Mouse (Mus musculus) heart, postnatal 4 days (tissue): ENCODE measurements at regions not wholly inside any gene's neighbourhood (a gene's known extent, or its start where the extent isn't known, plus 50 kb on each side); places are given as distances from the start of the nearest gene placed in this dataset.

Source experiments
- DNase-seq: peaks from one replicate; pipeline ENCODE4 v3.0.0; 2021

DNA sequence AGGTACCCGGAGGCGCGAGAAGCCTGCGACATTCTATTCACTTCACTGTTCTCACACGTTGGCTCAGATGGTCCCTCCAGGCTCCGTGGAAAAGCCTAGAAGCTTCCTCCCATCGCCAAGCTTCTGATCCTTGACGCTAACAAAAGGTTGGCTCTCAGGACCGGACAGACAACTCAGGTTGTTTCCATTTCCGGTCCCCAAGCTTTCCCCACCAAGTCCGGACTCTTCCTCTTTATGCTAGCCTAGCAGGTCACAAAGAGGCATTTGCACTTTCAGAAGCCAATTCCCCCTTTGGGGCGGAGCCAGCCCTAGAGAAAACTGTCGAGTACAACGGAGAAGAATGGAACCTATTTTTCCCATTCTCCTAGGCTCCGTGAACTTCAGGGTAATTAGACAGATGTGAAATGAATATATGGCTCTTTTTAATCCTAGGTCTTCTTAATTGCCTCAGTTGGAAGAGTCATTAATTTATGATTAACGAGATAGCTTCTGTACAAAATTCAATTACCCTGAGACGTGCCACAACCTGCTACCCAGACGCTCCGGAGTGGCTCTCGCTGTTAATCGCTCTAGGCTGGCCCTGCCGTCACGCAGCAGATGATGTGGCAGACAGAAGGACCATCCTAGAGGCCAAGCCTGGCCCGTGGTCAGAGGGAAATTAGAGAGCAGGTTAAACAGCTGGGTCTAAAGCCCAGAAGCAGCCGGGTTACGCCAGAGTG, 207.6 kb downstream of the Xxylt1 start:
- peak; percentile 46 for DNase-seq

DNA sequence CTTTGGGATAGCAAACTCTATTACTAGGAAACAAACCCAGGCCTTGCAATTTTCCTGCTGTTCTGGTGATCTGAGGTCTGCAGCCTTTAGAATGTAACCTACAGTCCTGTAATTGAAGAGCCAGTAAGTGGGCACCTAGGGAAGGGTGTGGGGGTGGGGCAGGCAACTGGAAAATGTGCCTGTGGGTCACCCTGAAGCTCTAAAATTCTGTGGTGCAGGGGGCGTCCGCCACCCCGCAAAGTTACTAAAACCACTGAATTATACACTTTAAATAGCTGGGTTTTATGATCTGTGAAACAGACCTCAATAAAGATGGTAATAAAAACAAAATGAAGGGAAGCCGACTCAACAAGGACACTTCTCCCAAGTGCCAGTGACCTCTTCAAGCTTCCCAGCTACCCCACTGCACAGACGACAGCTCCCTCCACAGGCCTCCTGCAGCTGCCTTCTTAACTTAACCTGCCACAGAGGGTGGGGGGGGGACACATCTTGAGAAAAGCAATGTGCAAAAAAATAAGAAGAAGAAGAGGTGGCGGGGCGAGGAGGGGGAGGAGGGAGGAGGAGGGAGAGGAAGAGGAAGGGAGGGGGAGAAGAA, 205.9 kb downstream of the Xxylt1 start:
- no peak for DNase-seq

DNA sequence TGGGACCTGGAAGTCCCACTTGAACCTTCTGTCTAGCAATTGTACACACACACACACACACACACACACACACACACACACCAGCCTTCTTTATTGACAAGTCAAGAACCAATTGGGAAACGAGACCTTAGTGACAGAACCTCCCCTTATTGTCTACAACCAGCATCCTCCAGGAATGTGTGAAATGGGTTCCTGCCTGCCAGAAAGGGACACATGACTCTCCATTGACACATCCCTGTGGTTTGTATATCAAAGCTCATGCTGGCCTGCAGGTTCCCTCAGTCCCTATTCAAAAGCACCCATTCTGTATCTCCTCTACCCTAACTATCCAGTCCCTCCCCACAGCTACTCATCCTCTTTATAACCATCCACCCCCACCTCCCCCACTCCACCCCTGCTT, 202.4 kb downstream of the Xxylt1 start:
- DNase-seq, result no peak

DNA sequence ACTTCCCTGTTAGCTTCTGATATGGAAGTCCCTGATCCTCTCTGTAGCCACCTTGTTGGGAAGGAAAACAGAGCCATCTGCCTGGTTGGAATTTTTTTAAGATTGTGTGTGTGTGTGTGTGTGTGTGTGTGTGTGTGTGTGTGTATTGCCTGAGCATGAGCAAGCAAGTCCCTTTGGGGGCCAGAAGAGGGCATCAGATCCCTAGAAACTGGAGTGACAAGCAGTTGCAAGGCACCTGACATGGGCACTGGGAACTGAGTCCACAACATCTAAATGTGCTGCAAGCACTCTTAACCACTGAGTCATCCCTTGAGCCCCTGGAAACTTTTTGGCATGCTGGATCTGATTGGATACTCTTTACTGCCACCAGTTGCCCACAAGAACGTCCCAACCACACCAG, 201.4 kb downstream of the Xxylt1 start:
- no peak for DNase-seq

DNA sequence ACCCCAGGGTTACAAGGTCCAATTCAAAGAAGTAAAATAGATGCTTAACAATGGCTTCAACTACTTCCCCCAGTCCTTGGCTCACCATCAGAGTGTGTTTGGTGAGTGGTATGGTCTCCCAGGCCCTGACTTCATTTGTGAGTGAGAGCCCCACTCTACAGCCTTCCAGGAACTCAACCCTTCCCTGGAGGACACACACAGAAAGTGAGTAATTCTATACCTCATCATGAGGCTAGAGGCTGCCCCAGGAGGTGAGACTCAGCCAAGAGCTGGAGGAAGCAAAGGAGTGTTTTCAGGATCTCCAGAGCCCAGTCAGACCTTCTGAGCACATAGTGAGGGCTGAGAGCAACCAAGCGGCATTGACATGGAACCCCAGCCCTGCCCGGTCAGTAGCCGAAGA, 200.6 kb downstream of the Xxylt1 start:
- no peak for DNase-seq

DNA sequence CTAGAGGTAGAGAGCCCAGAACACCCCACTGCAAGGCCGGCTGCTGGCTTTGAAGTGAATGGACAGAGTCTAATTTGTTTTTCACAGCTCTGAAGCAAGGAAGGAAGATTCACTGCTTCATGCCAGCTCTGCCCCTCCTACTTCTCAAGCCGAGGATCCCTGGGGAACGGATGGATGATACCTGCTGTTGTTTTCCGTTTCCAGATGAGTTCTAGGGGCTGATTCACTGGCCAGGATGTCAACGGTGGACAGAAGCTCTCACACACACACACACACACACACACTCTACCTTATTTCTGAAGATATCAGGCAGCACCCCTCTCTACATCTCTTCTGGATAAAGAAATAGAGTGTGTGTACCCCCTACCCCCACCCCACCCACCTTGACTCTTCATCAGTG, 200.0 kb downstream of the Xxylt1 start:
- DNase-seq, result no peak

DNA sequence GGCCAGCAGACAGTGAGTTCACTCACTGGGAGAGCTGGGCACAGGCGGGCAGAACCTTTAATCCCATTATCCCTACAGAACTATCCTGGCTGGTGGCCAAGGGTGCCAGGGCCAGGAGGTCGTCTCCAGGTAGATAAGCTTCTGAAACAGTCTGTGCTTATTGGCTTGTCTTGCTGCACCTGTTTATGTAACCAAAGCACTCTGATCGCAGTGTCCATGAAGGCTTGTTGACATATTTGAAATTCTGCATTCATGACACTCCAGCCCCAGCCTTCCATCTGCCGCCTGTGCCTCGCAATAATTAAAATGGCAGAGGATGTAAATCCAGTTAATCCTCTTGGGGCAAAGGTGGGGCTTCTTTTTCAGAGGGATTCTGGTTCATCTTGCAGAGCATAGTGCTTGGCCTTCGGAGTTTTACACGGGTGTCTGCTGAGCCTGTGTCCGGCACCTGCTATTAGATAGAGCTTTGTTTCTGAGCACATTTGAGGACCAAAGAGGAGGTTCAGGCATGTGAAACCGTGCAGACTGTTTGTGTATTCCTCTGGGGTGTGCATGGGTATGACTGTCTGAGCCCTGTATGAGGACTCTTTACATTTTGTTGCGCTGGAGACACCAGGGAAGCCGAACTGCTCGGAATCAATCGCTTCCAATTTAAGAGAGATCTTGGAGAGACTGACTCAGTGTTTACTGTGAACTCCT, 197.6 kb downstream of the Xxylt1 start:
- DNase-seq, result no peak

DNA sequence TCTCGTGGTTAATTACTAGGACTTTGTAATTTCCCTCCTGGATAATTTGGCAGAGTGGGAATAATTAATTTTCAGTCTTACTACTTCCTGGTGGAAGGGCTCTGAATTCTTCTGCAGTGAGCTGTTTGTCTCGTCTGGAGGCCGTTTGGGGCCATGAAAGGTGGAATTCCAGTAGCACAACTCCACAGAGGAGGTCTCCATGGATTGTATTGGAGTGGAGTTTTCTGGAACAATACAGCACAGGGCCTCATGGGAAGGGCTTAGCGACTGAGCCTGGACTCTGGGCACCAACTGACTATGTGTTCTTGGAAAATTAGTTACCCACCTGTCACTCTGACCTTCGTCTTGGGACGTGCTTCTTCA, 197.1 kb downstream of the Xxylt1 start:
- DNase-seq, result no peak

DNA sequence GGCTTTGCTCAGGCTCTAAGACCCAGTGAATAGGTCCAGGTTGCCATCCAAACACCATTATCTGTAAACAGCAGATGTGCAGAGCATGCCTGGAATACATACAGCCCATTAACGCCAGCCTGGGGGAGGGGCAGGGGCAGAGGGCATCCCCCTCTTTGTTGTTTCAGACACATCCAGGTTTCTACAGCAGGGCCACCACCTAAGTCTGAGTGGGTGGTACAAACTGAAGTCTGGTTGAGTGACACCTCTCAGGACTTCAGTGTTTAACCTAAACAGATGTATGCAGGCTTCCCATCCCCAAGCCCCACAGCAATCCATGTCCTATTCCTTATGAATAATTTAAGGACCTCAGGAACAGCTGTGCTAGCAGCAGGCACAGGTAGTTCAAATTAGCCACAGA, 194.2 kb downstream of the Xxylt1 start:
- no peak for DNase-seq

DNA sequence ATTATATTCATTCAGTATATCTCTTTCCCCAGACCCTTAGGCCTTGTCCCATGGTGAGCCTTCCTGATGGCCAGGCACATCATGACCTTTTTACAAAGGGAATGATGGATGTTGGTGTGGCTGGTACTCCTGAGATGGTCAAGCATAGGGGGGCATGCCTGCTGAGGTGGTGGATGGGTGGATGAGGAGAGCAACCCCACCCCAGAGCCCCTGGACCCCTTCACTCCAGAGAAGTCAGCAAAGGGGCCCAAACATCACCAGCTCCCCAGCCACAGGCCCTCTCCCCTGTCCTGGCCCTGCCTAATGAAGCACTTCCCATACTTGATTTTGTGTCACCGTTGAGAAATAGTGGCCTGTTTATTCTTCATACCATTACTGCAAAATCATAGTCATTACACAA, 193.7 kb downstream of the Xxylt1 start:
- no peak for DNase-seq

DNA sequence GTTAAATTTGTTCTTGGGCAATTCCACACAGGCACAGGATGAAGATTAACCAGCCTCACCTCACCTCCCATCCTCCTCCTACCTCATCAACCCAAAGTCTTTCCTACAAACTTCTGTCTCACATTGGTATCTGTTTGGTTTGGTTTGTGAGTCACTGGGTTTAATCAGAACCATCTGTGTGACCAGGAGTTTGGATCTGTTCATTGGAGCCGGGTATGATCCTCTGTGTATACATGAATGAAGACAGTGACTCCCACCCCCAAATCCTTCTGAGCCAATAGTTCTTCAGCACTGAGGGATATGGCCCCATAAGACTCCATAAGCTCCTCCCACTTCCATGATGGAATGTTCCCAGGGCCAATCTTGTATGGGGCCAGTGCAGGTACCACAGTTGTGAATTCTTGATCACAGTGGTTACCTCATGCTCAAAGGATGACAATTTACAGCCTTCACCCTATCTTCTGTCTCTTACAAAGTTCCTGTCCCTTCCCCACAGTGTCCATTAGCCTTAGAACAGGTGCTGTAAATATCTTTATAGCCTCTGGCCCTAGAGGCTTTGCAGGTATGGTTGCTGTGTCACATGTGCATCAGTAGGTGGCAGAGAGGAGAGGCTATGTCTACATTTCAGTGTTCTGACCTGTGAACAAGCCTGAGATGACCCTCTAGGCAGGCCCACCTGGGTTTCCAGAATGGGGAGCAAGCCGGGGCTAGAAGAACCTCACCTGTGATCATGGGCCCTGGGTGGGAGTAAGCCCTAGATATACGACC, 192.5 kb downstream of the Xxylt1 start:
- no peak for DNase-seq

DNA sequence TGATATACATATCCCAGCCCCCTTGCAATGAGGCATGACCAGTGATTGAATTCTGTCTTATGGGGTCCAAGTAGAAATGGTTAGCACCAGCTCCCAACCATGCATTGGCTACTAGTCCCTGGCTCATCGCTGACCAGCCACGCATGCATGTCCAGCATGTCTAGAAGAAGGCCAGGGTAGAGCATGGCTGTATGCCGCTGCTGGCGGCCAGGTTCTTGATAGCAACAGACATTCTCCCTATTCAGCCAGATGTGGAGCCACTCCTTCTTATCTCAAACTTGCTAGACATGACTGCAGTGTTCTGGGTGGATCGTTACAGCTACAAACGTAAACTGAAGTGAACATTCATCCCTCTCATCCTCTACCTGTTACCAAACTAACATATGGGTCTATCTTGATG, 188.6 kb downstream of the Xxylt1 start:
- no peak for DNase-seq

DNA sequence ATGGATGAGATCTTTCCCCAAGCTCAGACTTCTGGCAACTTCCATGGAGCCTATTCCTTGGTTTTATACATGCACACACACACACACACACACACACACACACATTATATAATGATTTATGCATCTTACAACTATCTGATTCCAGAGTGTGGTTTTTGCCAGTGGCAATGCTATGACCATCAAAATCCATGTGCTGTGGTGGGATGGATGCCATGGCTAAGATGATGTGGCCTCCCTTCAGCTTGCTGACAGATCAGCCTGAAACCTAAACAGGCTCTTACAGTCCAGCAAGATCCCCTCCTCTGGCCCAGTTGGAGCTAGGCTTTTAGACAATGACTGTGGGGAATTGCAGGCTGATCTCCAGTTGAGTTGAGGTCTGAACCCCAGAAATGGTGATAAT, 187.1 kb downstream of the Xxylt1 start:
- DNase-seq, result no peak

DNA sequence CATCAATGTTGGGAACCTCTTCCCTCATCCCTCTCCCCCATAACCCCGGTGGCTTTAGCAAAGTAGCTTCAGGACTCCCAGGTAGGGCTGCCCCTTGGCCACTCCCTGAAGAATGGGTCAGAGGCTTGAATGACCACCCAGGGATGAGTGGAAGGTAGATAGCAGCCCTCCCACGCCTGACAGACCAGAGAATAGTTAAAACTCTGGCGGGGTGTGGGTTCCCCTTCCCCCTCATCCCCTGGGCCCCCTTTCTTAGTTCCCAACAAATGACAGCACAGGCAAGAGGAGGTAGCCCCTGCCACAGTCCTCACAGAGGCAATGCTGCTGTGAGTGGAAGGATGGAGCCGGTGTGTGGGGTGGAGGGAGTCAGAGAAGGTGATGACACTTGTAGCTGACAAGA, 186.2 kb downstream of the Xxylt1 start:
- DNase-seq, result no peak

DNA sequence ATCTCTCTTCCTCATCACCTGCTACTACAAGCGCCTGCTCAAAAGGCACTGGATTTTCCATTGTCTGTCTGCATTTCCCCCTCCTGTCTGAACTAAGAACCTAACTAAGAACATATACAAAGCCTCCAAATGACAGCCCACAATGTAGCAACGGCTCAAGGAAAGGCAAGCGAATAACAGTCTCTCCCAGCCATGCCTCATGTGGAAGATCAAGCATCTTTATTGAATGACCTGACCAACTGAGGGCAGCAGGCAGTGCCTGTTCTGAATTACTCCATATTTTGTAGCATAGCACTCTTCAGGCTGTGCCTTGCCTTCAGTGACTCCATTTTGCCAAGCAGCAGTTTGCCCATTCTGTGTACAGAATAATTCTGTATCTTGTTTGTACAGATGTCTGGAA, 183.9 kb downstream of the Xxylt1 start:
- DNase-seq, result no peak

DNA sequence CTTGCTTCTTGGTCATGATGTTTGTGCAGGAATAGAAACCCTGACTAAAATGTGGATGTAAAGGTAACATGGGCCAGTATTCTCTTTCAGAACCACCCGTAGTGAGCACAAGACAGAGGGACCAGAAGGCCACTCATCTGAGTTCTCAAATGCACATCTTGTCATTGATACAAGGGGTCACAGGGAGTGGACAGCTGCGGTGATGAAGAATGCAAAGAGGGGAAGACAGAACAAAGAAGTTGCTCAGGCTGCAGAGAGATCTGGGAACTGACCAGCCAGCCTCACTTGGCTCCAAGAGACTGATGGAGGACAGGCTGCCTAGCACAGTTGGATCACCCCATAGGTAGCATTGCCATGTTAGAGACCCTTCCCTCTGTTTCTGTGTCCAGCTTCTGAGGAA, 181.1 kb downstream of the Xxylt1 start:
- no peak for DNase-seq

DNA sequence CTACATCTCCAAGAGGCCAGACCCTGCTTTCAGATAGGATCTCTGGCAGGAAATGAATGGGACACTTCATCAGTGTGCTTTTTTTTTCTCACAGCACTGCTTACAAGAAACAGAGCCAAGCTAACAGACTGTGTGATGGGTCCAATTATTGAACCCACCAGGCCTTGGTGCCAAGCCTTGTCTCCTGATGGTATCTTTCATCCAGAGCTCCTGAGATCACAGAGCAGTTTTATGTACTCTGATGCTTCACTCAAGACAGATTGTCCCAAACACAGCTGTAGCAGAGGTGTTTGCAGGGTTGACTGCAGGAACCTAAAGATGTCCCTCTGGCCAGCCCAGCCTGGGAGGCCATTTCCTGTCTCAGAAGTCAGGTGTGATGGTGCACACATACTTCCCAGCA, 179.9 kb downstream of the Xxylt1 start:
- no peak for DNase-seq
